Mouse (Mus musculus): Measurements from ENCODE around the gene Gm17359. TPM values are rescaled to one million over a fixed set of nuclear protein-coding genes. Genes with fewer than 3 reads are reported as not detected.
A peak's percentile ranks its signal among the peaks of the same experiment; 100 is the strongest.

Gene Gm17359
- total RNA-seq, 2 experiments from 2014 or later: not detected

DNA sequence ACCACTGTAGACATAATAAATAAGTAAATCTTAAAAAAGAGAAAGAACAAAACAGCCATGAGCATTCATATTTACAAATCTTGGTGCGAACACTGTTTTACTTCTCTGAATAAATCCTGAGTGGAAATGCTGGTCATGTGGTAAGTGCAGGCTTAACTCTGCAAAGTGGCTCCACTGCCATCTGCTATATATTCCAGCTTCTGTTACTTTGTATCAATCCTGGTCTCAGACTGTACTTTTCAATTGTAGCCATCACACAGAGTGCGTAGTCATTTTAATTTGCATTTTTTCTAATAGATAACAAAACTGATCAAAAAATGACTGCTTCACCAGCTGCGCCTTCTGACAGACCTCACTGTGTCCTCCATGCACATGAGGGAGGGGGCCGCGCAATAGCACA, 133.0 kb downstream of the Gm17359 start:
- DNase-seq (ENCODE audit: low spot score in 2 of 2): peak in 1 of 2 experiments; percentile 41

DNA sequence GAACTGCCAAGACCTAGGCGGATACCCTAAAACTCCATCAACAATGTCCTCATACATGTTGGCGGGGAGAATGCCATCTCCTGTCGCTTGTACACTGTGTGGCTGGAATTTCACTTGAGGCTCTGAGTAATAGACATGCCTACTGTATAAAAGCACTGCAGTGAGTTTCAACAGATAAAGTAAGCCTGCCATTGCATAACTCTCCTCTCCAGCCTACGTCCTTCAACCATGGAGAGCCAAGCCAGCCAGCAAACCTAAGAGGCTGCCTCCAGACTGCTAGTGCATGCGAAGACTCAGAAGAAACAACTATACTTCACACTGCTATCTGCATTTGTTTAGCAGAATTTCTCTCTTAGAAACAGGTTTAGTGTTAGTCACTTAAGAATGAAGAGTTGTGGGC, 135.9 kb downstream of the Gm17359 start:
- DNase-seq (ENCODE audit: low spot score in 2 of 2): no peak

DNA sequence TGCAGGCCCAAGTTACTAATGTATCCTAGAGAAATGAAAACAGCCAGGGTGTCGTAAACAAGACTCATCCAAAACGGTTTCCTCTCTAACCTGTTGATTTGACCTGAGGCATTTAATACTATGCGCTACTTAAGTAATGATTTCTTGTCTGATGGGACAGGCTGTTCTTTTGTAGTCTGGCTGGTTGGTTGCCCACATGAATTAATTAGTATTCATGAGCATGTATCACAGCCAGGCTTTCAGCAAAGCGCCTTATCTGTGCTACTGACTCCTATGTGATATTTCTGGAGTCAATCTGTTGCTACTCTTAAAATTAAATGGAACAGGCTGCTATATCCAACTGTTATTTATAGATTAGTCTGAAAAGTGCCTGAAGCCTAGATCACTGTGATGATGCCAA, 138.4 kb downstream of the Gm17359 start:
- DNase-seq (ENCODE audit: low spot score in 2 of 2): peak; percentile 41 to 78

DNA sequence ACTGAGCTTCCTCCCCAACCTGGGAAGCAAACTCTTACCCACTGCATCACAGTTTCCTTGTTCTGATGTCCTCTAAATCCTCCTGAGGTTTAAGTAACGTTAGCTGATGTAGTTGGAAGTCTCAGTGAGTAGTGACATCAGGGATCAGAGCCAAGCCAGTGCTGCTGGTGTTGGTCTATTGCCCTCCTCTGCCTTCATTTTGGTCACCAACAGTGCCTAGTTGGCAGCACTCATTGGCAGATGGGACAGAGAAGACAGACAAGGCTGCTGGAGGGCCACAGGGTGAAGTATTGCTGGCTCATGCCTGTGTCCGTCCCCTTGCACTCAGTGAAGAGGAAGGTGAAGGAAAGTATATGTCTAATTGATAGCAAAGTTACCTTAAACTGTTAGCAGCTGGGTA, 139.5 kb downstream of the Gm17359 start:
- no peak for DNase-seq (ENCODE audit: low spot score in 2 of 2)

DNA sequence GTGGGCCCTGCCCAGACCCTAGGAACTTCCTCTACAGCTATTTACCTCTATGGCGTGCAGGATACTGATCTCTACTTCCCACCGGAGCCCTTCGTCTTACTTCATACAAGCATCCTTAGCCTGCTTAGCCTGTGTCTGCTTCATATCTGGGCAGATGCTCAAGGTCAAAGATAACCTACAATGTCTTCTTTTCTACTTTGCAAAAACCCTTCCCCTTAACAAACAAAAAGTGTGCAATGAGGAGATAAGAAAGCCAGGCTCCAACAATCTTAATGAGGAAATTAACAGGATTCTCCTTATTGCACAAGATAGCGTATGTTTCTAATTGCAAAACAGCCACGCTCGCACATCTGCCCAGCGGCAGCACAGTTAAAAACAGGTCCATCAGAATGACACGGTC, 141.9 kb downstream of the Gm17359 start:
- no peak for DNase-seq (ENCODE audit: low spot score in 2 of 2)

DNA sequence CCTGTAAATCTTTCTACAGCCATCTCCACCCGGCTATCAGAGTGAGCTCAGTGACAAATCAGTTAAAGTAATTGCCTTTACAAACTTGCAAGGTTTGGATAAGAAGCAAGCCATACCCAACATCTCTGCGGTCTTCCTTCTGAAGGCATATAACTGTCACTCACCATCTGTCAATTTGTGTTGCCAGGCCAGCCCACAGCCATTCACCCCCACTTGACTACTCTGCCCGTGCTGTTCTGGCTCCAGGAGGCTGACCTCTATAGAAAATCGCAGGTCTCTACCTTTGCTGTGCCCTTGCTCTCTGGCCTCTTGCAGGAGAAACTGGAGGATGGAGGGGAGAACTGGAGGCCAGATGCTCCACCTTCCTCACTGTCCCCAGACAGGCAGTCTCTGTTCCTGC, 142.4 kb downstream of the Gm17359 start:
- DNase-seq (ENCODE audit: low spot score in 2 of 2): no peak

DNA sequence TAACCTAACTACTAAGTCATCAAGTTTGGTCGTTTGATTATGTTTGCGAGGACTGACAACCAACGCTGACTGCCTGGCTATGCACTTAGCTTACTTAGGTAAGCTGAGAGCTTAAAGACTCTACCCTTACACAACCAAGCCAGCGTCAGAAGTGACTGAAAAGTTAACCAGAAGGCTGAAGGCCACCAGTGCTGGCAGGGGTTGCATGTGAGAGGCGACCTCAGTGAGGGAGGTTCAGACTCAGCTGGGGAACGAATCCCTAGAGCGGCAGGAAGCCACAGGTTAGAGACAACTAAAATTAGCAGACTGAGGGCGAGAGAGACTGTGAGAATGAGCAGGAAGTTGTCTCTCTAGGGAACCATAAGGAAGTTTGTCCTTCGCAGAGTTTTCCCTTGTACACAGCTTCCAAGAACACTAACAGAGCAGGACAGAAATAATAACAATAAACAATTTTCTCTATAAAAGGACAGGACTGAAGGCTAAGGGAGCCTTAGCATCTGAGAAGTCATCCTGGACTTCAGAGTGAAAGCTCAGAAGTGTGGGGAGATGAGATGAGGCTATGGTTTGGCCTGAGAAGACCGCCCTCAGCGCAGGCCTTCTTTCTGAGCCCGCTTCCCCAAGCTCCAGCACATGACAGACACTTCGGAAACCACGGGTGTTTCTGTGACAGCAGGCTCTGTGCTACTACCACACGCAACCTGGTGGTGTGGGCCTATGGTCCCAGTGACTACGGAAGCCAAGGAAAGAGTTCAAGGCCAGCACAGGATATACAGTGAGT, 148.0 kb downstream of the Gm17359 start:
- DNase-seq (ENCODE audit: low spot score in 2 of 2): no peak

DNA sequence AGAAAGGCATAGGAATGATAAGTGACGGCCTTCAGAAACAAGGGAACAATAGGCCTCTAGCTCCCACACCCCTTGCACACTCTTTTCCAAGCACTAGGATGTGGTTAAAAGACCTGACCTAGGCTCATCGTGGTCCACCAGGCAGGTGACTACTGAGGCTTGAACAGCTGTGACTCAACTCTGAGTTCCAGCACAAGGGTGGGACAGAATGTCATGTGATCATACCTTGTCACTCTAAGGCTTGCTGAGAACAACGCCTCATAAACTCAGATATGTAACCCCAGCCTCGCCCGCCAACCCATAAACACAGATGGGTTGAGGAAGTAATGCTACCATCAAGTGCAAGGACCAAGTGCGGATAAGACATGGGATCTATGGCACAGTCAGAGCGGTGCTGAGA, 151.6 kb downstream of the Gm17359 start:
- DNase-seq (ENCODE audit: low spot score in 2 of 2): no peak

DNA sequence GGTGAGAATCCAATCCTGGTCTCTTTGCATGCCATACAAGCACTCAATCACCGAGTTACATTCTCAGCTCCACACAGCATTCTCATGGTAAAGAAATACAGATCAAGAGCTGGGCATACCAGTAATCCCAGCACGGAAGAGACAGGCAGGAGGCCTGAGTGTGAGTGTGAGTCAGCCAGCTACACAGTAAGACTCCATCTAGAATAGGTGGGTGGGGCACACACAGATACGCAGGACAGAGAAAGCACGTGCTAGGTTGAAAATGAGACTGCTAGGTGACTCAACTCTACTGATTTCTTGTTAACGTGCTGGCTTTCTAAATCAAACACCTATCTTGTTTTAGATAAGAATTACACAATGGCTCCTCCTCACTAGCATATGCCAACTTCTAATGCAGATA, 153.6 kb downstream of the Gm17359 start:
- DNase-seq (ENCODE audit: low spot score in 2 of 2): no peak

DNA sequence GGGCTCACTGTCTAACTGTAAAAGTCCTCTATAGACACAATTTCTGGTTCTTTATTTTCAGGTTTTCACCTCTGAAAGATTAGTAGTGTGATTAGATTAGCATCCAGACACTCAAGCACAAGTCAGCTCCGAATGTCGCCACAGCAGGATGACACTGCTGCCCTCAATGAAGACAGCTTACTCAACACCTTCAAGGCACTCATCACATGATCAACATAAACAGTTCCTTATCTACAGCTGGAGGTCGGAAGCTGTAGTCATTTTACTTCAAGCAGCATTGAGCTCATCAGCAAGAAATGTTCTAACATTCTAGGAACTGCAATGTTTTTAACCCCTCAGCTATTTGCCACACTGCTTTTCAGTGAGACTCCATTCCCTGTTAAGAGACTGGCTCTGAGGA, 155.2 kb downstream of the Gm17359 start:
- no peak for DNase-seq (ENCODE audit: low spot score in 2 of 2)

DNA sequence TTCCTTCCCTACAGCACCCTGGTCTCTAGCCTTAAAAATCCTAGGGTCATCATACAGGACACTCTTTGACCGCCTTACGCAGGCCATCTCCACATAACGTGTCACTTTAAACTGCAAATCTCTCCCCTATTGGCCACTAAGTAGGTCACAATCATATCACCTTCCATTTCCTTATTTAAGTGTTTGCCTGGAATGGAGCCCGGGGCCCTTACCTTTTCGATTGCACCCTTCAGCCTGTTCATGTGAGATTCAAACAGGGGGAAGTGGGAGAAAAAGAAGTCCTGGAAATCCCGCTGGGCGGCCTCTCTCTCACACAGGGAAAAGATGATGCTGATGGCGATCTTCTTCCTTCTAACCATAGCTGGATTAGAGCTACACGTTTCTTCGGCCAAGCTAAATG, 156.6 kb downstream of the Gm17359 start:
- DNase-seq (ENCODE audit: low spot score in 2 of 2): no peak

DNA sequence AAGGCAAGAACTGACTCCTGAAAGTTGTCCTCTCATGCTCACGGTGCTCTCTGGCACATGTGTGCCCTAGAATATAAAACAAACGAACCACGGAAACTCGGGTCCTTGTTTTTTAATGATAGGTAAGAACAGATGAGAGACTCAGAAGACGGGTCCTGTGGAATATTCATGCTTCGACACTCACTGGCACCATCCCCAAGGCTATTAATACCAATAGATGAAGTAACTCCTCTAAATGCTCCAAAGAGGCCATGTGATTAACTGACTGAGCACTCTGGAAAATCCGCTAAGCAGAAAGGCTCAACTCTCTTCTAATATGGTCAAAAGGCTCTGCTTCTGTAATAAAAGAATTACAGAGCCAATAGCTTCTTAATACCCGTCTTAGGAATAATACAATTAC, 157.6 kb downstream of the Gm17359 start:
- no peak for DNase-seq (ENCODE audit: low spot score in 2 of 2)

DNA sequence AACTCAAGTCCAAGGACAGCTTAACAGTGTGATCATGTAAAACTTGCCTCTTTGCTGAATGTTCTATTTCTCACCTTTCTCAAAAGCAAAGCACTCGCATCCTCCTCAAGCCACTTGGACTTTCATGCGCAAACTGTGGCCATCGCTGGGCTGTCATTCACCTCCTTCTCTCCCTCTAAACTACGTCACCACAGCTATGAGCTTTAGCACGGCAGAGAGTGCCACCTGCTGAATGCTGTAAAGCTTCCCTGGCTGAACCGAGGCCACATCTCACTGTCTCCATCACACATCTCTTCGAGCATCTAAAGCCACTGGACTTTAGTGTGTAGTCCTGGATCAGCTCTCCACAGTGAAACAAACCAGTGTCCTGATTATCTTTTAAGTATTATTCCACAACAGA, 158.7 kb downstream of the Gm17359 start:
- DNase-seq (ENCODE audit: low spot score in 2 of 2): peak; percentile 55

DNA sequence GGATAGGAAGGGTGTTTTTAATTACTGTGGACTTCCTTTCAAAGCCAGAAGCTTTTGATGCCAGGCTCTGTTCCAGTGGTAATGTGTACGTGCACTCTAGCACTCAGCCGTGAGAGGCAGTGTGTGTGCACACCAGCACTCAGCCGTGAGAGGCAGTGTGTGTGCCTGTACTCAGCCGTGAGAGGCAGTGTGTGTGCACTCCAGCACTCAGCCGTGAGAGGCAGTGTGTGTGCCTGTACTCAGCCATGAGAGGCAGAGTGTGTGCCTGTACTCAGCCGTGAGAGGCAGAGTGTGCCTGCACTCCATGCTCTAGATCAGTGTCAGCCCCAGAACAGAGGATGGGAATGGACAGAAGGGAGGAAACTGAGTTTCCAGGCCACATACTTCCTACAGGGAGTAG, 160.2 kb downstream of the Gm17359 start:
- no peak for DNase-seq (ENCODE audit: low spot score in 2 of 2)

DNA sequence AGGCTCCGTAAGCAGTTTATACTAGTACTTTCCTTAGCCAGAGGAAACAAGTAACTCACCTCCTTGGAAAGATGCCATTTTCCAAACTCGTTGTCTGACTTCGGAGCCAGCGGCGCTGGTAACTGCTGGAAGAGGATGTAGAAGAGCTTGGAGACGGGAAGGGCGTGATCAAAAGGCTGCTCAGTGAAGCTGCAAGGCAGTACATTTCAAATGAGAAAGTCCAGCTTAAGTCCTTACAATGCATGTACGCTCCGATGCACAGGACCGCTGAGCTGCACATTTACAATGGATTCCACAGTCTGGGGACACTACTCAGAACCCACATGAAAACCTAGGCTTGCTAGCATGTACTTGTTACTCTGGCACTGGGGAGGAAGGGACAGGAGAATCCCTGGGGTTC, 163.8 kb downstream of the Gm17359 start:
- DNase-seq (ENCODE audit: low spot score in 2 of 2): no peak

DNA sequence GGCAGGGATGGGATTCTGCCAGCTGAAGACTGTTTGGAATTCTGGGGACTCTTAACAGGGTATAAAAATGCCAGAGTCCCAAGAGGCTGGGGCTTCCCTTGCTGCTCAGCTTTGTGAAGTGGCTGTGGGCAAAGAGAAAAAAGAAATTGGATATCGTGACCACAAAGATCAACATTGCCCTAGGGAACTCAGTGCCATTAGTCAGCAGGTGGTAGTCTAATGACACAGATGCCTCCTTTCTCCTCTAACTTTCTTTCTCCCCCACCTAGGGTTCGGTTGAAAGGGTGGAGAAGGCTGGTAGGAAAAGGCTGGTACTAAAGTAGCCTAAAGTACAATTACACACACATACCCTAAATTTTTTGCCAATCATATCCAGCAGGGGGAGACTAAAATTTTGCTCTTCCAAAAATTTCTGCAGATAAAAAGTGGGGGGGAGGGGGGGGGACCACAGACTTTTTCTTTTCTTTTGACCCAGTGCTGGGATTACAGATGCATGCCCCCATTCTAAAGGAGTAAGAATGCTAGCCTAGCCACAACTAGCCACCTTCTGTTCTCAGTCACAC, 164.8 kb downstream of the Gm17359 start:
- DNase-seq (ENCODE audit: low spot score in 2 of 2): no peak

Other genes with a start within 250 kb of the Gm17359 start
- 100 to 1,000 TPM; 121 to 131 TPM for gene Rapgef2, start 50.1 kb upstream of the Gm17359 start, total RNA-seq (2021)
- 10 to 100 TPM; 16.1 to 17.6 TPM for gene Fnip2, start 231.1 kb downstream of the Gm17359 start, total RNA-seq (2021)

Measured in layer of hippocampus, postnatal 14 days (tissue).